Mouse (Mus musculus) G1E (cell line): ENCODE results near the gene Cadm4. TPM values are rescaled to one million over a fixed set of nuclear protein-coding genes. Genes with fewer than 3 reads are reported as not detected.

Experiments
- ATAC-seq: 2 replicates; pipeline ENCODE4 v1.8.0; 2016; ENCODE audit warnings: mild to moderate bottlenecking; ENCODE audit not compliant: insufficient number of reproducible peaks, poor library complexity, low FRiP score, severe bottlenecking; ENCODE audit errors: extremely low read depth
- DNase-seq: peaks from one replicate; pipeline ENCODE4 v3.0.0; 2012; ENCODE audit warnings: low spot score
- H3K27me3 ChIP-seq: 2 replicates; pipeline ENCODE4 v1.6.1; 2012; ENCODE audit warnings: mild to moderate bottlenecking, low read length, inconsistent platforms; ENCODE audit not compliant: insufficient read depth
- H3K36me3 ChIP-seq: replicated peaks from 2 replicates; pipeline ENCODE3; 2012; ENCODE audit warnings: mild to moderate bottlenecking, inconsistent platforms
- H3K4me1 ChIP-seq: 2 replicates; pipeline ENCODE4 v1.6.1; 2012; ENCODE audit warnings: low read depth, low read length, inconsistent platforms, mixed read lengths; ENCODE audit not compliant: insufficient read depth
- H3K4me3 ChIP-seq: 2 replicates; pipeline ENCODE4 v1.5.1; 2012; ENCODE audit warnings: low read depth, mild to moderate bottlenecking, inconsistent platforms, low read length, moderate library complexity, mixed read lengths
- H3K9me3 ChIP-seq: replicated peaks from 2 replicates; pipeline ENCODE4 v1.6.1; 2012; ENCODE audit warnings: inconsistent platforms
- CTCF ChIP-seq: IDR thresholded peaks from 2 replicates; pipeline ENCODE4 v1.5.1; 2012; ENCODE audit warnings: low read depth, low read length, inconsistent platforms, mixed read lengths
- GATA1 ChIP-seq: IDR thresholded peaks from 2 replicates; pipeline ENCODE4 v1.6.1; 2012; ENCODE audit warnings: borderline replicate concordance, low read length, inconsistent platforms, mixed read lengths
- GATA2 ChIP-seq: IDR thresholded peaks from 2 replicates; pipeline ENCODE4 v1.6.1; 2012; ENCODE audit warnings: low read depth, low read length, inconsistent platforms, borderline replicate concordance
- POLR2AphosphoS5 ChIP-seq: IDR thresholded peaks from 2 replicates; pipeline ENCODE4 v1.6.1; 2012; ENCODE audit warnings: low read depth, low read length, inconsistent platforms; ENCODE audit not compliant: insufficient replicate concordance
- TAL1 ChIP-seq: conservative IDR thresholded peaks from 2 replicates; pipeline ENCODE4 v1.6.1; 2012; ENCODE audit warnings: low read depth, low read length, inconsistent platforms, mixed read lengths
- polyA plus RNA-seq: library from polyadenylated mRNA; stranded (reverse); fragments of >175 nt; gene quantifications from 2 replicates; pipeline ENCODE4 v1.2.3, GENCODE M21; 2012
- total RNA-seq, 2 experiments: library from RNA; stranded (forward) in 1 of 2; stranded (reverse) in 1 of 2; fragments of 200-1000 nt in 1 of 2; fragments of >200 nt in 1 of 2; fragmentation: Nextera tagmentation in 1 of 2; gene quantifications; 2 replicates each; pipeline ENCODE4 v1.2.3; 2014 to 2017

Cadm4 gene
- total and polyA plus RNA-seq, 3 experiments = 0.16 TPM; not detected in 2

- Histone ChIP-seq H3K4me1 (0 out of 2 replicates have a peak, but pooled peaks cover 5% of the 10 kb centered on the region), H3K27me3 (peaks cover 25% of the 10 kb centered on the region), H3K4me3 (no peak overlapping the region), H3K36me3 (no peaks in the 10 kb centered on the region), H3K9me3 (no peaks in the 10 kb centered on the region)
- ATAC-seq (no peak), DNase-seq (no peak)
- TF ChIP-seq GATA1 (no peak), GATA2 (no peak), TAL1 (no peak), CTCF (no peak), POLR2AphosphoS5 (no peak)
Measured at GRCm38 (mm10) chr7:24522805-24523204, 41.0 kb downstream of the Cadm4 start.

- TF ChIP-seq GATA1 = no peak
- TF ChIP-seq TAL1 = no peak
- TF ChIP-seq POLR2AphosphoS5 = no peak
- no peak for TF ChIP-seq GATA2
- no peak for TF ChIP-seq CTCF
- DNase-seq (no peak), ATAC-seq (no peak)
Measured at GRCm38 (mm10) chr7:24523723-24524122, 41.9 kb downstream of the Cadm4 start.

GRCm38 (mm10) chr7:24524978-24525377 is 43.2 kb downstream of the Cadm4 start:
- DNase-seq = no peak
- Histone ChIP-seq H3K4me3 (no peak overlapping the region), H3K36me3 (peaks cover 3% of the 10 kb centered on the region), H3K27me3 (peaks cover 25% of the 10 kb centered on the region), H3K9me3 (no peaks in the 10 kb centered on the region), H3K4me1 (peaks cover 17% of the 10 kb centered on the region)
- ATAC-seq = no peak
- TF ChIP-seq POLR2AphosphoS5 (no peak), GATA1 (no peak), TAL1 (no peak), CTCF (no peak), GATA2 (no peak)

More at GRCm38 (mm10) chr7:24523723-24524122, 41.9 kb downstream of the Cadm4 start:
- Histone ChIP-seq H3K4me3 (no peak overlapping the region), H3K27me3 (peaks cover 25% of the 10 kb centered on the region), H3K9me3 (no peaks in the 10 kb centered on the region), H3K4me1 (peaks cover 6% of the 10 kb centered on the region; the same call in 1 of the 2 replicates), H3K36me3 (peaks cover under 1% of the 10 kb centered on the region)

- Histone ChIP-seq H3K4me3 (no peak overlapping the region), H3K4me1 (peaks cover 17% of the 10 kb centered on the region), H3K27me3 (peaks cover 22% of the 10 kb centered on the region), H3K36me3 (peaks cover 3% of the 10 kb centered on the region), H3K9me3 (no peaks in the 10 kb centered on the region)
- TF ChIP-seq POLR2AphosphoS5 (no peak), CTCF (no peak), GATA2 (no peak), TAL1 (no peak), GATA1 (no peak)
- no peak for DNase-seq
- no peak for ATAC-seq
Measured at GRCm38 (mm10) chr7:24525686-24526420, 44.0 kb downstream of the Cadm4 start.

GRCm38 (mm10) chr7:24528861-24529260 is 47.0 kb downstream of the Cadm4 start:
- ATAC-seq (no peak), DNase-seq (no peak)
- TF ChIP-seq POLR2AphosphoS5 (no peak), GATA1 (no peak), GATA2 (no peak), CTCF (no peak), TAL1 (no peak)

GRCm38 (mm10) chr7:24529580-24529979 is 47.8 kb downstream of the Cadm4 start:
- Histone ChIP-seq H3K36me3 (peaks cover 35% of the 10 kb centered on the region), H3K4me1 (peaks cover 32% of the 10 kb centered on the region), H3K27me3 (peaks cover 3% of the 10 kb centered on the region; the same call in 1 of the 2 replicates), H3K4me3 (peak overlapping the region; percentile 74), H3K9me3 (no peaks in the 10 kb centered on the region)
- TF ChIP-seq GATA1 (no peak), GATA2 (no peak), CTCF (no peak), POLR2AphosphoS5 (no peak), TAL1 (no peak)
- no peak for ATAC-seq
- no peak for DNase-seq

More at GRCm38 (mm10) chr7:24528861-24529260, 47.0 kb downstream of the Cadm4 start:
- Histone ChIP-seq H3K4me1 (peaks cover 32% of the 10 kb centered on the region), H3K4me3 (no peak overlapping the region), H3K9me3 (no peaks in the 10 kb centered on the region), H3K27me3 (peaks cover 3% of the 10 kb centered on the region; the same call in 1 of the 2 replicates), H3K36me3 (peaks cover 28% of the 10 kb centered on the region)
